Mouse (Mus musculus): ENCODE results near the gene Faap100.

DNA sequence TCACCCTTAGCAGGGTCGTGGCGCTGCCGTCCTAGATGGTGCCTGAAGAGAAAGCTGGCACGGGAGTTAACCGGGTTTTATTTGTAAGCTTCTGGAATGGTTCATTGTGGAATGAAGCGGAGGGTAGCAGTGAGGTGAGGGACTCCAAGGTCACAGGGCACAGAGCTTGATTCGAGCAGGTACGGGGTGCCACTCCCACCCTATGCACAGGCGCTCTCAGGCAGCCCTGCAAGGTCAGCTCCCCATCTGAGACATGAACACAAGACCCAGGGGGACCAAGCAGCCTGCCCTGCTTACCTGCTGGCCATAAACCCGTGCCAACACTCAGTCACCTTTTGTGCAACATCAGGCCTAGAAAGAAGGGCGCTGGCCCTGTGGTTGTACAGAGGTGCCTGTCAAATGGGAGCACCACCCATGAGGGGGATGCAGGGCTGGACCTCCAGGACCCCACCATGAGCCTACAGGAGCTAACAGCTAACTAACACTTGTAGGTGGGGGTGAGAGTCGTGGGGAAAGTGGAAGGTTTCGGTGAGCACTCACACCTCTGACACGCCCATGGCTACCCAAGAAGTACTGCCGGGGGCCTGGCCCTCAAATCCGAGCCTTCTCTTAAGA lies 29.1 kb downstream of the Faap100 start:
- TF ChIP-seq ZC3H11A (IDR thresholded peaks at IDR 0.05; ENCODE audit: borderline replicate concordance, low read depth, low read length) (no peak), MAFK (IDR thresholded peaks at IDR 0.05; ENCODE audit: insufficient read depth, low read depth, low read length) (no peak), HCFC1 (IDR thresholded peaks at IDR 0.05; ENCODE audit: borderline replicate concordance, insufficient read depth, low read length) (no peak), CHD2 (IDR thresholded peaks at IDR 0.05; ENCODE audit: low read depth, low read length) (no peak), ZNF384 (IDR thresholded peaks at IDR 0.05; ENCODE audit: low read depth, low read length) (no peak)
